Mouse (Mus musculus): ENCODE results near the gene Igsf8. TPM values are rescaled to one million over a fixed set of nuclear protein-coding genes. Genes with fewer than 3 reads are reported as not detected.
A peak's percentile ranks its signal among the peaks of the same experiment; 100 is the strongest.

Igsf8 gene
- polyA plus RNA-seq, 1 experiment from 2014 or later = 169 TPM

DNA sequence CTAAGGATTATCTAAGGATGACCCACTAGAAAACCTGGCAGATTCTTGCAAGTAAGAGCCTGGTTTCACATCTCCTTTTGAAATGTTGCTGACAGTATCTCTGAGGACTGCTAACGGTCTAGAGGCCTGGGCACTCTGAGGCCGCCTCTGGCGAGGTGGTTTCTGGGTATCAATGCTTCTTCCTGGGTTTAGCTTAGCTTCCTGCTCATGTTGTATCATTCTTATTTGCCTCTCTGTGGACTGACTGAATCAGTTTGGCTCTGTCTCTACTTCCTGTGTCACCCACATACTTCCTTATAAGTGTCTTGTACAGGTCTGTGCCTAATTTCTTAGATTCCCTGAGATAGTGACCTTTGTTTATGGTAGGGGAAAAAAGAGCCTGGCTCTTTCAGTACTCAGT is 15.7 kb downstream of the Igsf8 start:
- Histone ChIP-seq H3K9me3 (replicated peaks) (no peaks in the 10 kb centered on the region), H3K36me3 (ENCODE audit: poor library complexity, severe bottlenecking) (no peaks in the 10 kb centered on the region), H3K4me2 (no peak overlapping the region), H3K27me3 (no peaks in the 10 kb centered on the region), H3K4me1 (peaks cover 1% of the 10 kb centered on the region; the same call in 1 of the 2 replicates), H3K27ac (no peak overlapping the region; the same call in 1 of the 2 replicates), H3K9ac (no peak overlapping the region), H3K4me3 (no peak overlapping the region)
- WGBS = 73% methylated on average over 3 of the region's 3 CpGs
- ATAC-seq = no peak

DNA sequence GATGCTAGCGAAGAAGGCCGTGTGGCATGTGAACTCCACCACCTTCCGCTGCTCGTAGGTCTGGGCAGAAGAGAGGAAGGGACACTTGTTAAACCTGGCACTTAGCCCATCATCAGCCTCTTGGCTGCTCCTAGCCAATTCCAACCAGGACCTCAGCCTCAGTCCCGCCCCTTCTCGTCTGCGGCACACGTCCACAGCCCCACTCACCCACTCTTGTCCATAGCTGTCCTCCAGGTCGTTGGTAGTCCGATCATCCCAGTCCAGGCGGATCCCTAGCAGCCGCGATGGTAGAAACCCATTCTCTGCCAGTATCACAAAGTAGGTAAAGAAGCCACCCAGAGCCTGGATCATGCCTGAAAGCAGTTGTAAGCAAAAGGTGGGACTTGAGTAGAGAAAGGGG is 16.9 kb downstream of the Igsf8 start:
- no peak overlapping the region for H3K9ac ChIP-seq
- ATAC-seq = no peak

DNA sequence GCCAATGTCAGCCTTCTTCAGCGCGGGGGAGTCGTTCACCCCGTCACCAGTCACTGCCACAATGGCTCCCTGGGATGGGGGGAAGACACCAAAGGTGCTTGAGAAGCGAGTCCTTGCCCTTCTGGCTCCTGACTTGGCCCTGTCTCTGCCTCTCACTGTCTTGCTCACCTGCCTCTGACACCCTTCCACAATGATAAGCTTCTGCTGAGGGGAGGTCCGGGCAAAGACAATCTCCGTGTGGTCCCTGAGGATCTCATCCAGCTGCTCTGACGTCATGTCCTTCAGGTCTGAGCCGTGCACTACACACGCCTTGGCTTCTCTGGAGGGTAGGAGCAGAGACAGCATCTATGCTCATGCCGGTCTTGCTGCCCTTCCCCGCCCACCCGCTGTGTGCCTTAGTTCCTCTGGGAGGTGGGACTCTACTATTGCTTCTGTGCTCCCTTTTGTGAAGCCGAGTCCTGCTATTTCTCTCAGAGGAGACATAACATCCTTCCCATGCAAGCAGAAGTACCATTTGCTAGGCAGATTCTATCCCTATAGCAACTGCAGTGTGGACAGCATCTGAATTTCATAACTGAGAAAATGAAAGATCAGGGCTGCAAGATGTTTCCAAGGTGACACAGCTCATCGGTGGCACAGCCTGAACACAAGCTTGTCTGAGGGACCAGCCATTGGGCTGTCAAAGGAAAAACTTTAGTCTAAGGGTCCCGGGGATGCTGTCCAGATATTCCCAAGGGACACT is 18.5 kb downstream of the Igsf8 start:
- Histone ChIP-seq H3K4me1 (no peaks in the 10 kb centered on the region), H3K9ac (no peak overlapping the region), H3K4me3 (no peak overlapping the region), H3K27ac (no peak overlapping the region), H3K4me2 (no peak overlapping the region), H3K9me3 (replicated peaks) (no peaks in the 10 kb centered on the region), H3K36me3 (ENCODE audit: poor library complexity, severe bottlenecking) (0 out of 2 replicates have a peak, but pooled peaks cover 6% of the 10 kb centered on the region), H3K27me3 (no peaks in the 10 kb centered on the region)
- no peak for ATAC-seq
- WGBS = 83% methylated on average over 16 of the region's 16 CpGs

More for the DNA sequence above, 16.9 kb downstream of the Igsf8 start:
- Histone ChIP-seq H3K4me3 (no peak overlapping the region), H3K4me1 (no peaks in the 10 kb centered on the region), H3K4me2 (no peak overlapping the region), H3K9me3 (replicated peaks) (no peaks in the 10 kb centered on the region), H3K36me3 (ENCODE audit: poor library complexity, severe bottlenecking) (no peaks in the 10 kb centered on the region), H3K27ac (no peak overlapping the region), H3K27me3 (no peaks in the 10 kb centered on the region)
- WGBS = 93% methylated on average over 13 of the region's 13 CpGs

DNA sequence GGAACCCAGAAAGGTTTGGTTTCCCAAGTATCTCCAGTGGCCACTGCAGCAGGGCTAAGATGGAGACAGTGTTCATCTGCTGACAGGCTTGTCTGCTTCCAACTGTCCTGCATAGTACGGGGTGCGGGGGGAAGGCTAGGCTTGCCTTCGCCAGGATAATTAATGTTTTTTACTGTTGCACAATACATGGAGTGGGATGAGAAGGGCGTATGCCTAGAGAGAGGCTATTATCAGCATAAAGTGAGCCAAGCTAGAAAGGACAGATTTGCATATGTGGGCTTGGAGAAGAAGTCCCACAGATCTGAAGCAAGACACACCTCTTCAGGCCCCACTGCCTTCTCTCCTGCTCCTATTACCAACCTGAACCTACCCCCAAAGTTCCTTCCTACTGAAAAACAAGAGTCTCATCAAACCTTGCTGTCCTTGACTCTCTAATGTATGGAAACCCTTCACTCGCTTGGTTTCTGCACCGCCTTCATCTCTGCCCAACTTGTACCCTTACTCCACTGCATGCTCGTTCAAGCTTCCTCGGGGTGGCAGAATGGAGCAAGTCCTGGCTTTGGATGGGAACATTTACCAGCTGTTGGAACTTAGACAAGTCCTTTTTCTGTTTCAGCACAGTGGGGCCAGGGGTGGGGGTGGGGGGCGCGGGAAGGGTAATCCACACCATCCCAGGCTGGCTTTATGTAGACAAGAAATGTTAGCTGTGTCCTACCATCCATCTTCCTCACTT is 20.2 kb downstream of the Igsf8 start:
- ATAC-seq = no peak
- no peaks in the 10 kb centered on the region for H3K9me3 ChIP-seq (replicated peaks)

DNA sequence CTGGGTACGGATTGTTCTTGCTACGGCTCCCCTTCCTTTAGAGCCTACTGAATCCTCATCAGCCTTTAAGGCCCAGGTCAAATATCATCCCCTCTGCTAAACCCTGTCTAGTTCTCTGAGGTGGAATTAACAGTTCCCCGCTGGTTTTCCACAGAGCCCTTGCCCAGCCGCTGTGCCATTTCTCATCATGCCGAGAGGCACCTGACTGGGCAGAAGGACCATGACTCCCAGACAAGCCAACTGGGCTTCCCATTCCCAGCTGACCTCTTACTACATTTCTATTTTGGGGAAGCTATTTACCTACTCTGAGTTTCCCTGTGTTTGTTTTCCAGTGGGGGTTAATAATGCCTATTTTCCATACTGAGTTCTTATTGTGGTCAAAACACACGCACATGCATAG is 21.6 kb downstream of the Igsf8 start:
- no peaks in the 10 kb centered on the region for H3K9me3 ChIP-seq (replicated peaks)
- H3K4me3 ChIP-seq = no peak overlapping the region
- no peak for ATAC-seq
- peaks cover 9% of the 10 kb centered on the region for H3K36me3 ChIP-seq (ENCODE audit: poor library complexity, severe bottlenecking)
- no peaks in the 10 kb centered on the region for H3K4me1 ChIP-seq
- H3K27ac ChIP-seq = no peak overlapping the region
- no peak overlapping the region for H3K9ac ChIP-seq
- 87% methylated on average over 6 of the region's 6 CpGs for WGBS
- H3K4me2 ChIP-seq = no peak overlapping the region
- H3K27me3 ChIP-seq = no peaks in the 10 kb centered on the region

More for the DNA sequence above, 20.2 kb downstream of the Igsf8 start:
- H3K27me3 ChIP-seq = no peaks in the 10 kb centered on the region
- H3K9ac ChIP-seq = no peak overlapping the region
- H3K4me2 ChIP-seq = no peak overlapping the region
- peaks cover 9% of the 10 kb centered on the region for H3K36me3 ChIP-seq (ENCODE audit: poor library complexity, severe bottlenecking)
- no peaks in the 10 kb centered on the region for H3K4me1 ChIP-seq
- no peak overlapping the region for H3K4me3 ChIP-seq
- no peak overlapping the region for H3K27ac ChIP-seq
- WGBS = 79% methylated on average over 10 of the region's 10 CpGs

DNA sequence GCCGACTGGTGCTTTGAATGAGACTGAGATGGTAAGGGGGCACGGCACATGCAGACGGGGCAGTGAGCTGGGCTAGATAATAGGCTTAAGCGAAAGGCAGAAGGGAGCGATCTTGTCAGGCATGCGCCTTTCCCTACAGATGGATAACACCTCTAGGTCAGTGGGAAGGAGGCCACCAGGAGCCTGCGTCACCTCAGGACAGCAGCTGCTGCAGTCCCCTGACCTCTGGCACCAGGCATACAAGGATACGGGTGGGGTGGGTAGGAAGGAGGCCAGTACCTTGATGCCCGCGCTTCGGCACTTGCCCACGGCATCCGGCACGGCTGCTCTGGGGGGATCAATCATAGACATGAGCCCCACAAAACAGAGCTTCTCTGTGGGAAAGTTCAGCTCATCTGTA is 22.8 kb downstream of the Igsf8 start:
- WGBS = 97% methylated on average over 14 of the region's 14 CpGs
- H3K4me2 ChIP-seq = no peak overlapping the region
- H3K36me3 ChIP-seq (ENCODE audit: poor library complexity, severe bottlenecking) = peaks cover 9% of the 10 kb centered on the region
- H3K27me3 ChIP-seq = no peaks in the 10 kb centered on the region
- no peak overlapping the region for H3K9ac ChIP-seq
- no peaks in the 10 kb centered on the region for H3K4me1 ChIP-seq
- no peak overlapping the region for H3K27ac ChIP-seq
- no peaks in the 10 kb centered on the region for H3K9me3 ChIP-seq (replicated peaks)
- H3K4me3 ChIP-seq = no peak overlapping the region
- no peak for ATAC-seq

DNA sequence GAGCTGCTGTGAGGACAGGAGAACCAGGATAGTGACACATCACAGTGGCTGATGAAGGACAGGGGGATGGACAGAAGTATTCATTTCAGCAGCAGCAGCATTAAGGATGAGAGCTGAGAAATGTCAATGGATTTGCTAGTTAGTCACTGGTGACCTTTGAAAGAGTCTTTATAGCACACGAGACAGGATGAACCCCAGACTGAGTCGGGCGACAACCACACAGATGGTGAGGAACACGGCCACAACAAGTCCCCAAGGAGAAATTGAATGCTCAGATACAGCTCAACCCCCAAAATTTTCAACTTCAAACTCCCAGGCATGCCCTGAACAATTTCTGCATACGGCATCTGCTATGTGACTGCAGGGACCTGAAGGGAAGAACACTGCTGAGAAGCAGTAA is 25.3 kb downstream of the Igsf8 start:
- Histone ChIP-seq H3K4me1 (no peaks in the 10 kb centered on the region), H3K9ac (no peak overlapping the region), H3K27me3 (no peaks in the 10 kb centered on the region), H3K9me3 (replicated peaks) (no peaks in the 10 kb centered on the region), H3K27ac (no peak overlapping the region), H3K36me3 (ENCODE audit: poor library complexity, severe bottlenecking) (peaks cover 13% of the 10 kb centered on the region), H3K4me3 (no peak overlapping the region), H3K4me2 (no peak overlapping the region)
- 94% methylated on average over 5 of the region's 5 CpGs for WGBS
- no peak for ATAC-seq

DNA sequence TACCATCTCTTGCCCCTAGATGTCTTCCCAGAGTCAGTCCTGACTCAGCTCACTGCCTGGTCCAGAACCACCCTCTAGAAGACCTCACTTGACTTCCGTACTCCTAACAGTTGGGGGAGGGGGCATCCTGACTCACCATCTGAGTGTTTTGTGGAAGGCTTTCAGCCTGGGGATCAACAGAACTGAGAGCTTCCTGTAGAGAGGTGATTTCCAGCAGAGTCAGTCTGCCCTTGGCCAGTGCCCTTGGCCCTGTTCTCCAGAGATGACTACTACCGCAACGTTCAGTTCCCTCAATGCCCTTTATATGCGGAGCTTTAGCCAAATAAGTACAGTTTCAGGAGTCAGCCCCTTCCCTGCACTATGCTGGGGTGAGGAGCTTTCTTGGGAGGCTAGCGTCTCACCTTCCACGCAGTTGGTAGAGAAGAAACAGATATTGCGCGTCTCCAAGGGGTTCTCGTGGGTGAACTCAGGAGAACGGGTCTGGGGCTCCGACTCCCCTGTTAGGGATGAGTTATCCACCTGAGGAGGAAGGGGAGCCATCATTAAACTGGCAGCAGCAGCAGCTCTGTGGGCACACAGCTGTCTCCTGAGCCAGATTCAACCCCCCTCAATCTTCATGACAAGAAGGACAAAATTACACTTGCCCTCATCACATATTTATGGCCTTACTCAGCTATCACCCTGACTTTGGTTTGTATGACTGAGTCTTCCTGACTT is 27.6 kb downstream of the Igsf8 start:
- H3K4me2 ChIP-seq = no peak overlapping the region
- H3K27me3 ChIP-seq = no peaks in the 10 kb centered on the region
- H3K27ac ChIP-seq = no peak overlapping the region
- no peaks in the 10 kb centered on the region for H3K9me3 ChIP-seq (replicated peaks)
- H3K36me3 ChIP-seq (ENCODE audit: poor library complexity, severe bottlenecking) = peaks cover 11% of the 10 kb centered on the region
- H3K4me3 ChIP-seq = no peak overlapping the region
- WGBS = 93% methylated on average over 11 of the region's 11 CpGs
- 0 out of 2 replicates have a peak, but pooled peaks cover under 1% of the 10 kb centered on the region for H3K4me1 ChIP-seq
- H3K9ac ChIP-seq = no peak overlapping the region
- ATAC-seq = no peak

DNA sequence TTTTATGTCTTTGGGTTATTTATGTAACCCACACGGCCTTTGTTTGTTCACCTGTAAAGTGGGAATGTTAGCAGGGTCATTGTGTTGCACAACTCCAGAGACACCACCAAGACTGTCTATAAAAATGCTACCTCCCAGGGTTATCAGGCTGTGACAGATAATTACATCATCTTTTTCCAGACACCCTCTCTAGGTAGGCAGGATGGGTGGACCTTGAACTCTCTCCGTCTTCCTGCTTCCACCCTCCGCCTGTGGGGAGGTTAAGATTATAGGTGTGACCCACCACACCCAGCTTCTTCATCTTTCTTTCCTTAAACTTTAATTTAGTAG is 28.1 kb downstream of the Igsf8 start:
- 98% methylated on average over 3 of the region's 3 CpGs for WGBS
- Histone ChIP-seq H3K9me3 (replicated peaks) (no peaks in the 10 kb centered on the region), H3K36me3 (ENCODE audit: poor library complexity, severe bottlenecking) (peaks cover 7% of the 10 kb centered on the region), H3K4me3 (no peak overlapping the region), H3K4me2 (no peak overlapping the region), H3K9ac (no peak overlapping the region), H3K27me3 (no peaks in the 10 kb centered on the region), H3K4me1 (peaks cover 5% of the 10 kb centered on the region), H3K27ac (no peak overlapping the region)
- no peak for ATAC-seq

DNA sequence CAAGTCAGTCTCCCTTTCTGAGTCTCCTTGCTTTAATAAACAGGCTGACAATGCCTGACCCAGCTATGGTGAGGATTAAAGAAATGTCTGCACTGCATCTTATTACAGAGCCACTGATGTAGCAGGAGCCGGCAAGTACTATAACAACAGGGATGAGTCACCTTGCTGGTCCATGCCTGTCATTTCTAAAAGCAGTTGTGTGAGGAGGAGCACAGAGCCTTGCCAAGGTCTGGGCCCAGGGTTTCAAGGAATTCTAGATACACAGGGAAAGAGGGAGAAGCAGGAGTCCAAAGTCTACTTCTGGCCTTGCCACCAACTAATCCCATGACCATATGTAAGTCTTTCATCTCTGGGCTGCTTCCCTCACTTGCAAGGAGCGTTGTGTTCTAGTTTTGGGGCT is 31.4 kb downstream of the Igsf8 start:
- Histone ChIP-seq H3K4me3 (no peak overlapping the region), H3K9ac (no peak overlapping the region), H3K27me3 (no peaks in the 10 kb centered on the region), H3K9me3 (replicated peaks) (no peaks in the 10 kb centered on the region), H3K4me1 (peaks cover 38% of the 10 kb centered on the region), H3K4me2 (no peak overlapping the region), H3K27ac (no peak overlapping the region), H3K36me3 (ENCODE audit: poor library complexity, severe bottlenecking) (peaks cover 3% of the 10 kb centered on the region; the same call in 1 of the 2 replicates)
- WGBS = 90% methylated on average over 2 of the region's 2 CpGs
- no peak for ATAC-seq

DNA sequence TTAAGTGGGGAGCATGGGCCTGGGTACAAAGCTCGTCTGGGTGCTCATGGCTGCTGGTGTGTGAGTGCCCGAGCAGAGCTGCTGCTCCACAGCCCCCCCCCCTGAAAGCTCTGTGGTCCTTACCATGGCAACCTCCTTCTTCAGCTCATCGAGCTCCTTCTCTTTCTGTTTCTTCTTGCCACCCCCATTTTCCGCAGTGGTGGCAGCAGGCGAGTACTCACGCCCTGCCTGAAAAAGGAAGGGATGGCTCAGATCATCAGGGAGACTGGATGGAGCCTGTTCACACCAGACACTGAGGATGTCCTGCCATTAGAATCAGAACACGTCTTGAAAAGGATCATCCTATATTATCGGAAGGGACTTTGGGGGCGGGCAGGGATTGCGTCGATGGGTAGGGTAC is 32.0 kb downstream of the Igsf8 start:
- ATAC-seq = no peak

DNA sequence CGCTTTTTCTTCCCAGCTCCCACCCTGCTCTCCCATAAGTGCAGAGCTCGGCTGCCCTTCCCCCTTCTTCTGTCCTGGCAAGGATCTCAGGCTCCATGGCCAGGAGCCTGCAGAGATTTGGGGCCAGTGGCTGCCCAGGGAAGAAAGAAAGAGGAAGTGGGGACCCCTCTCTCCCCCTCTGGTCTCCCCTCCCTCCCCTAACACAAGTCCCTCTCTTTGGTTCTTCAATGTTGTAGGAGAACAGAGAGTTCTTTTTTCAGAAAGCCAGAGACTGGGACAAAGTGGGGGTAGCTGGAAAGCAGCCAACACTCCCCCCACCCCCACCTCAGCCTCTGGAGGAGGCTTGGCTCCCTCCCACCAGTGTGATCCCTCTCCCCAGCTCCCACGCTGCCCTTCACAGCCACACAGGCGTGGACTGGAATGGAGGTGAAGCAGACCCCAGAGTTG is 34.3 kb downstream of the Igsf8 start:
- Histone ChIP-seq H3K4me2 (peak overlapping the region; percentile 46), H3K9ac (no peak overlapping the region), H3K4me3 (no peak overlapping the region), H3K9me3 (replicated peaks) (no peaks in the 10 kb centered on the region), H3K27ac (peak overlapping the region; percentile 73), H3K27me3 (no peaks in the 10 kb centered on the region), H3K4me1 (peaks cover 49% of the 10 kb centered on the region), H3K36me3 (ENCODE audit: poor library complexity, severe bottlenecking) (peaks cover 3% of the 10 kb centered on the region; the same call in 1 of the 2 replicates)
- ATAC-seq = peak; percentile 84
- 29% methylated on average over 4 of the region's 4 CpGs for WGBS

More for the DNA sequence above, 32.0 kb downstream of the Igsf8 start:
- Histone ChIP-seq H3K36me3 (ENCODE audit: poor library complexity, severe bottlenecking) (peaks cover 3% of the 10 kb centered on the region; the same call in 1 of the 2 replicates), H3K27ac (no peak overlapping the region), H3K4me2 (no peak overlapping the region), H3K4me1 (peaks cover 43% of the 10 kb centered on the region), H3K9me3 (replicated peaks) (no peaks in the 10 kb centered on the region), H3K4me3 (no peak overlapping the region), H3K27me3 (no peaks in the 10 kb centered on the region), H3K9ac (no peak overlapping the region)
- 92% methylated on average over 11 of the region's 11 CpGs for WGBS

Measured in forebrain, embryonic 13.5 days (tissue).